Mouse (Mus musculus) urinary bladder, postnatal 36 days (tissue): ENCODE data around the gene 2010111I01Rik.
"Not testable (repeated sequence)": the region's sequence is repeated elsewhere in the genome, so short reads cannot be mapped to it uniquely, and the experiment has no call there.

ENCODE experiments used
- DNase-seq, 2 experiments: peaks; one replicate each; pipeline ENCODE4 v3.0.0; 2022; ENCODE audit warnings: low spot score in 2 of 2, mixed read lengths in 1 of 2

2010111I01Rik gene

DNA sequence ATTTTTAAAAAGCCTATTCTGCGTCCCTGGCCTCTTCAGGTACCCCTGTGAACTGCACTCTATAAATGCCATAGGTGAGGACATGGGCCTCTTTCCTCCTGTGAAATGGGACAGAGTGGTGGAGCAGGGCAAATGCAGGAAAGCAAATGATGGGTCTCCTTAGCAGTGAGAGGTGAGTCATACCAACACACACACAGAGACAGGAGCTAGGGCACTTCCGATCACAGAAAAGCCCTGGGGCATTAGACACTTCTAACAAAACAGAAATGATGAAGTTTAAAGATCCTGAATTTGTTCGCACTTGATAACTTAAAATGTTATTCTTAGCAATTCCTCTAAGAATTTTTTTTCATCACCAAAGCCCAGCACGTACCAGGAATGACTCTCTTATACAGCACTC is 375.3 kb downstream of the 2010111I01Rik start:
- no peak for DNase-seq

DNA sequence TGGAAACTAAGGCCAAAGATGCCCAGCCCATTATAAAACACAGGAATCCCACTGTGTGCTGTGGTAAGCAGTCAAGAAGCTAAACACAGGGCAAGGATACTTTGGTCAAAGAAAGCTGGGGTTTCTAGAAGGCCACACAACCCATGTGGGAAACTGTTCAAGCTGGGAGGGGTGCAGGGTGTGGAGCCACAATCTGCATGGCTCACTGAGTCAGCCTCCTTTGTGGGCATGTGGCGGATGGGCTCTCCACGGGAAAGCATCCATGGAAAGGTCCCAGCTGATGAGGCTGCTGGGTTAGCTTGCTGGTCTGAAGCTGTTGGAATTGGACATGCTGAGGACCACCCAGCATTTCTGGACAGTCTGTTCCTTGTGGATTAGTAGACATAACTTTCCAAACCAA is 378.1 kb downstream of the 2010111I01Rik start:
- DNase-seq = peak in 1 of 2 experiments; percentile 40

DNA sequence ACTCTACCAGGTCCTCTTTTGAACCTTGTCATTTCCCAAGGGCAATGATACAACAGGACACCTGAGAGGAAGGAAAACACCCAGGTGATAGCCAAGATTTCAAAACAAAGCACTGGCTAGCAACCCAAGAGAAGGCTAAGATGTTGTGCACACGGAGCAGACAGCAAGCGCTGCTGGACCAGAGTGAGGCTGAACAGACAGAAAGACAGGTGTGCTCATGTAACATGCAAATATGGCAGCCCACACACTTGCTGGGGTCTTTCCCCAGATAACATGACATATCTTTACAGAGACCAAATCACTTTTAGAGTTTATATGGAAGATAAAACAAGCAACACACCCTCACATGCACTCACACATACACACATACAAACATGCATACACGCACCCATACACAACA is 379.8 kb downstream of the 2010111I01Rik start:
- no peak for DNase-seq

DNA sequence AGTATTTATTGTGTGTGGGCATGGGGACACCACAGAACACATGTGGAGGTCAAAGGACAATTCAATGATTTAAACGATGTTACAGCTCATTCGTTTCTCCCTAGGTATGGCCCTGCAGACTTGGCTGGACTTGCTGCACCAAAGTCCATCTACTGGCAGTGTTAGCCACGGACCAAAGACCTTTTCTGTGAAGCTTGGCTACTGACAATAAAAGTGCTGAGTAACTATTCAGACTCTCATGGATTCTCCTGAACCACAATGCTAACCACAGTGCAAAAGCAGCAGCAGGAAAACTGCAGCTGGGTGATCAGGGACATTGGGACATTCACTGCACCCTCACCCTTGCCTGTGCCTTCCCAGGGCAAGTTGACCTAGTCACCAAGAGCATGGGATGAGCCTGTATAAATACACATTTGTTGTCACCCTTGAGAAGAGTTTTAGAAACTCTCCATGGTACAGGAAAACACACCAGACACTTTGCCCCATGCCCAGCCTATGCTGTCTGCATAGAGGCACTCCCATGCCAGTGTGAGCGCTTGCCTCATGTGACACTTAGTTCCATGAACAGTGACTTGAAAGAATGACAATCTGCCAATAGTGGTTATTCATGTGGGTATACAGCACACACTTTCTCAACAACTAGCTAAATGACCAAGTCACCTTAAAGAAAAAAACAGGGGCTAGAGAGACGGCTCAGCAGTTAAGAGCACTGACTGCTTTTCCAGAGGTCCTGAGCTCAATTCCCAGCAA is 381.0 kb downstream of the 2010111I01Rik start:
- DNase-seq = no peak

DNA sequence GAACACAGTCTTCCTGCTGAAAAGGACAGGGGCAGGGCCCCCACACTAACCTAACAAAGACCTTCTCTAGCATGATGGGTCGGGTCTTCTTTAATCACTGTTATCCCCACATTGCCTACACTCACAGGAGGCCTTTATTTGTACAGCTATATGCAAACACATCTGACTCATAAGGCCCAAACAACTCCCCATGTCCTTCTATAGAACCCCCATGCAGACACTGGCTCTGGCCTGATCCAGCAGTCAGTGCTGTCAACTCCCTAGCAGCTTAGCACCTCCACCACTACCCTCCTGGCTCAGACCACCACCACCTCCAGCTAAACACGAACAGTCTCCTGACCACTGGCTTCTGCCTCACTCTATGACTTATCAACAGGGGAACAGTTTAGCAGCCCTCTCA is 382.9 kb downstream of the 2010111I01Rik start:
- DNase-seq = no peak

DNA sequence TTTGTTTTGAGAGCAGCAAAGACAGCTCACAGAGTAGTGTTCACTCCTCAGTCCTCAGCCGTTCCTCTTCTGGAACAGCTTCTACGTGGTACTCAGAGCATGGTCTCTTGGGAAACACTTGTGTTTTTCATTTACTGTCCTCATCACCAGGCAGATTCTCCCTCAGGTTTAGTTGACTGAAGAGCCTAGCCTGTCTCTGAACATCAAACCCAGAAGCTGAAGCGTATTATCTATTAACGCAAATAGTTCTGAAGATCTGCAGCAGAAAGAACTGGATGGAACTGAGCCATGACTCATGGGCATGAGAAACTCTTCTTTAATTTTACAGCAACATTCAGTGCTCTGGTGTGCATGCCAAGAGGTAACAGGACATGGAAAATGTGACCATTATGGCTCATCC is 385.4 kb downstream of the 2010111I01Rik start:
- DNase-seq = no peak

DNA sequence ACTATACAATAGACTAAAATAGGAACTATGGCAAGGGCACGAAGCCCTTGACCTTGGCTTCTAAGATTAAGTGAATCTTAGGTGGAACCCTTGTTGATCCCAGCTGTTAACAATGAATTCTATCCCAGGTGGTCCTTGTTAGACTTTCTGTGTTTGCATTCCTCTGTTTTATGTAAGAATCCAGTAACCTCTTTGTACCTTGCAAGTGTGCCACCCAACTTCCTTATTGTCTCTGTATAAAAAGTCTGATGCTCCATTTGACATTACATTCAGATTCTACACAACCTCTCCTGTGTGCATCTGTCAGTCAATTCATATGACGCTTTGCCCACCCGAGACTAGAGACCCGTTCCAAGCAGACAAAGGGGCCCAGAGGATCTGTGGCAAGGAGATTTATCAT is 388.6 kb downstream of the 2010111I01Rik start:
- DNase-seq = not testable (repeated sequence)

DNA sequence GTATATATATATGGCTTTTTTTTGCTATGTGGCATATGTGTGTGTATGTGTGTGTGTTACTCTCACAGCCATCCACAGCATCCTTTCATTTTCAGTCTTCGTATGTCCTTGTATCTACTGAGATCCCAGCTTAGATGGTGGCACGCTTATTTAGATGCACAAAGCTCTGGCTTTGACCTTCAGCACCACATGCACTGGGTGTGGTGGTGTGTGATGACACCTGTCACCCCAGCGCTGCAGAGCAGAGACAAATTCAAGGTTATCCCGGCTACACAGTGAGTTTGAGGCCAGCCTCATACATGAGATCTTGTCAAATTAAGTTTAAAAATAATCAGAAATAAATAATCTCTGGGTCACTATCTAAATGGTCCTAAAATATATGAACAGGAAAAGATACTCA is 391.4 kb downstream of the 2010111I01Rik start:
- no peak for DNase-seq

DNA sequence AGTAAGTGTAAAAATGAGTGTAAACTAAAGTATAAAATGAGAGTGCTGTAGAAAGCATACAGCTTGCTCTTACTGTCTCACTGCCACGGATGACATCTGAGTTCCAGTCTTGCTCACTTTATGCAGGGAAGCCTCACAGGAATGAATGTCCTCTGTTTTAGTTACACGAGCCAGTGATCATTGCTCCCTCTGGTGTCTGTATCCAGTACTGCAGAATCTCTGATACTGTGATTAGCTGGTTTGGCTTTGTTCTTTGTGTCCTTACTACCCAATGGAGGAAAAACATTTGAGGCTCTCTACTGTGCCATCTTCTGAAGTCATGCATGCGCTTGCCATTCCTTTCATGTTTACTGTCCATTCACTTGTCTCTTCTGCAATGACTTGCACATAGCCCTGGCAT is 391.9 kb downstream of the 2010111I01Rik start:
- DNase-seq = peak; percentile 56 to 61

DNA sequence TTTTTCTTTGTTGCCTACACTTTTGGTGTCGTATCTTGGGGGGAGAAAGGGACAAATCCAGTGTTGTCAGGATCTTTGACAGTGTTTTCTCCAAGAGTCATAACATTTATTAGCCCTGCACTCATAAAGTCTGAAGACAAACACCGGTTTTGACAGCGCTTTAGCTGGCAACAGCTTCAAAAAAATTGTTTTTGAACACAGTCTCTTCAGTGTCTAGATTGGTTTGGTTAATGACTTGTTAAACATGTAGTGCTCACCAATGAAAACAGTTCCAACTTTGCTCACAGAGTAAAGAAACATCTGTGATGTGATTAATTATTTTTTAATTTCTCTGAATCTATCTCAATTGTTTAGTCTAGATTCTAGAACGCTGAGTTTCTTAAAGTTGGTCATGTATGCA is 394.7 kb downstream of the 2010111I01Rik start:
- DNase-seq = no peak

DNA sequence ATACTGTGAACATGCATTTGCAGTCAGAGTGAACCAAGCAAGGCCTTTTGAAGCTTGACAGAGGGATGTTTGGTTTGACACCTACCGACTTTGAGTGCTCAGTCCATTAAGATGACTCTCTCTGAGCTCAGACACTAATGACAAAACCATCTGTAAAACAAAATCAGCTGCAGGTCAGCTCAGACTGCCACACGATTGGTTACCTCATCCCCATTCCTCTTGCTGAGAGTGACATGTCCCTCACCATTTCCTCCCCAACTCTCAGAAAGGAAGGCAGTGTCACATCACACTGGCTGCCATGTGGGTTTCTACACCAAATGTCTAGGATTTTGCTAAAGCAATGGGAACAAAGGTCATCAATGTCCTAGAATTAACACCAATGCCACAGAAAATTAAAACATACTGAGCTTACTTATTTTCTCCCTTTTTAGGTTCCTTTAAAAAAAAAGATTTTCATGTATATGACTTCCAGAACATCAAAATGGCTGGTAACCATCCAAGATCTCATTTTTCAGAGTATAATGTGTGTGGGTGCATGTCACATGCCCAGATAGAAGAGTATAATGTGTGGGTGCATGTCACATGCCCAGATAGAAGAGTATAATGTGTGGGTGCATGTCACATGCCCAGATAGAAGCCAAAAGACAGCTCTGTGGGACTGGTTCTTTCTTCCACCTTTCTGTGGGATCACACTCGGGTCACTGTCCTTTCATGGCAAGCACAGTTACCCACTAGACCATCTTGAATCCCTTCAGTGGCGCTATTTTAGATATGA is 395.6 kb downstream of the 2010111I01Rik start:
- no peak for DNase-seq

DNA sequence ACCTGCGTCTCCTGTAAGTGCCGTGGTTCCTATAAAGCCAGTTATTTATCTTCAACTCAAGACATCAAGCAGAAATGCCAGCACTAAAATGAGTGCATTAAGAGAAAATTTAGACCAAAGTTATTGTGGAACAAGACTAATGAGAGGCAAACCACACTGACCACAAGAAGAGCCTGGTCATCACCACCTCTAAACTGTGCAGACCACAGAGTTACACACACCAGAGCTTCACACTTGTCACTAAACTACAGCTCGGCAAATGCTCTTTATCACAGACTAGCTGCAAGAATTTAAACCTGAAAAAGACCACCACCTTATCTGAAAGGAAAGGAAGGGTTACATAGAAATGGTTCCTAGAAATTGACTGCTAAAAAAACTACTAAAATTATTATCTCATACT is 397.1 kb downstream of the 2010111I01Rik start:
- DNase-seq = no peak

DNA sequence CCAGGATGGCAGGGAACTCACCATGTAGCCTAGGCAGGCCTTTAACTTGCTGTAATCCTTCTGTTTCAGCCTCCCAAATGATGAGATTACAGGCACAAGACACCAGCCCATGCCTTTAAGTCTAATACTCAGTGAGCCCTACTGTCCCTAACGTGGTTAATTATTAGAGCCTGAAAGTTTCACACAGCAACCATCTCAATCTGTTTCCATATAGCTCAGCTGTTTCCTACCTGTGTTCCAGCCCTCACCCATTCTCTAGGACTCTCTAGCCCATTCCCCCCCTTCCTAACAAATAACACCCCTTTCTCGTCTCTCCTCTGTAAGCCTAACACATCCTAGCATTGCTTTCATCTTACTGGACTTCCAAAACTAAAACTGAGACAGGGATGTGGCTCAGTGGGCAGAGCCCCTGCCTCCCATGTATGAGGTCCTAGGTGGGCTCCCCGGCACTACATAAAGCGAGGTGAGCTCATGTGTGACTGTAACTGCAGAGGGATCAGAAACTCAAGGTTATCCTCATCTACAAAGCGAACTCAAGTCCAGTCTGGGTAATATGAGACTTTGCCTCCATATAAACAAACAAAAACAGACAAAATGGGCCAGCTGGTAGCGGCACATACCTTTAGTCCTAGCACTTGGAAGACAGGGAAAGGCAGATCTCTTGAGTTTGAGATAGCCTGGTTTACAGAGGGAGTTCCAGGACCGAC is 408.9 kb downstream of the 2010111I01Rik start:
- no peak for DNase-seq
